Mouse (Mus musculus): ENCODE results near the gene Nabp2. TPM values are rescaled to one million over a fixed set of nuclear protein-coding genes. Genes with fewer than 3 reads are reported as not detected.

Gene Nabp2
- polyA plus RNA-seq (2014; fragmentation: Nextera tagmentation; extraction: Ambion mirVana) = 147 and 180 TPM in 2 replicates

DNA sequence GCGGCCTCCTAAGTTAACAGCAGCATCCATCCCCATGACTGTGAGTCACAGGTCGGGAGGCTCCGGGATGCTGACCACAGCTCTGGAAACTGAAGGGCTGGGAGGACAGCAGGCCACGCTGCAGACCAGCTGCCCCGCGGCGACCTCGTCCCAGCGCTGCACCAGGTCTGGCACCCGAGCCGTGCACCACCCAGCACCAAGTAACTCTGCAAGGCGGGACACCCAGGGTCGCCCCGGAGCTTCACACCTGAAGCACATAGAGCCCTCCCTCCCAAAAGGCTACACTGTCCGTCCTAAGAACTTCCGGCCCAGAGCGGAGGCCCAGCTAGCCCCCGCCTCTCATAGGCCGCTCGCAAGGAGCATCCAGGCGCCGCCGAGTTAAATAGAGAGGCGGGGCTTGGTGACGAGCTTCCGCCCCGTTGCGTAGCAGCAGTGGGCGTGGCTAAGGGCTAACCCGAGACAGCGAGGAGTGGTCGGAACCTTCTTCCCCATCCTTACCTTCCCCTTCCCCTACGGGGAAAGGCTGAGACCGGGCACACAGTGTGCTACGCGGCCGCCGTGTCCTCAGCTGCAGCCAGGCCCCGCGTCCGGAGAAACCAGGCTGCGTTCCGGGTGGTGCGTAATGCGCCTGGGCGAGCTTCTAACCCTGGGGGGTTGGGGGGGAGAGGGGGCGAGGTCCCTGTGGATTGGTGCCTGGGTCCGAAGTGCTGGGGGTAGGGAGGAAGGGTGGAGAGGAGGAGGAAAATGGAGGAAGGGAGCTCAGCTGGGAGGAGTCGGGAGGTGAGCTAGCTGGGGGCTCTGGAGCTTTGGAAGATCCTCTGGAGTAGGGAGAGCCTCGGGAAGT lies at the start of gene Nabp2, which contains the start of gene Rnf41:
TSS of gene Nabp2 (minus strand) at position 282 of the 844 bp plus-strand sequence.
TSS of gene Rnf41 (plus strand) at position 447 of the 844 bp plus-strand sequence.
- H3K4me1 ChIP-seq (ENCODE audit: control insufficient read depth, insufficient read depth, low read length) = peaks cover 27% of the 10 kb centered on the region

GRCm38 (mm10) chr10:128460270-128460630 lies 49.0 kb upstream of the Nabp2 start:
- Histone ChIP-seq H3K9ac (ENCODE audit: low read length) (peak overlapping the region; percentile 98), H3K9me3 (replicated peaks; ENCODE audit: control insufficient read depth, low read length) (no peaks in the 10 kb centered on the region), H3K27ac (ENCODE audit: low read depth, low read length) (peak overlapping the region; percentile 98; the same call in 1 of the 2 replicates), H3K27me3 (replicated peaks; ENCODE audit: control insufficient read depth, insufficient read depth, low read length) (no peaks in the 10 kb centered on the region), H3K4me2 (ENCODE audit: low read length) (peak overlapping the region; percentile 81), H3K4me1 (ENCODE audit: control insufficient read depth, insufficient read depth, low read length) (peaks cover 10% of the 10 kb centered on the region), H3K36me3 (ENCODE audit: control insufficient read depth, insufficient read depth, low read length) (peaks cover 43% of the 10 kb centered on the region), H3K4me3 (ENCODE audit: low read depth, low read length) (peak overlapping the region; percentile 91)
- DNase-seq (ENCODE audit: low spot score) (peak; percentile 20), ATAC-seq (no peak)
- WGBS = 0% methylated on average over 5 of the region's 5 CpGs

More for the DNA sequence above, at the start of gene Nabp2, which contains the start of gene Rnf41:
- Histone ChIP-seq H3K27me3 (replicated peaks; ENCODE audit: control insufficient read depth, insufficient read depth, low read length) (no peaks in the 10 kb centered on the region), H3K9me3 (replicated peaks; ENCODE audit: control insufficient read depth, low read length) (no peaks in the 10 kb centered on the region), H3K4me2 (ENCODE audit: low read length) (peak within 1 kb of the TSS; percentile 85), H3K9ac (ENCODE audit: low read length) (peak within 1 kb of the TSS; percentile 84), H3K4me3 (ENCODE audit: low read depth, low read length) (peak within 1 kb of the TSS; percentile 79), H3K27ac (ENCODE audit: low read depth, low read length) (peak within 1 kb of the TSS; percentile 93), H3K36me3 (ENCODE audit: control insufficient read depth, insufficient read depth, low read length) (peaks cover 43% of the 10 kb centered on the region)
- under 1% methylated on average over 50 of the region's 50 CpGs for WGBS
- peak; percentile 99 for DNase-seq (ENCODE audit: low spot score)
- ATAC-seq = peak; percentile 88

DNA sequence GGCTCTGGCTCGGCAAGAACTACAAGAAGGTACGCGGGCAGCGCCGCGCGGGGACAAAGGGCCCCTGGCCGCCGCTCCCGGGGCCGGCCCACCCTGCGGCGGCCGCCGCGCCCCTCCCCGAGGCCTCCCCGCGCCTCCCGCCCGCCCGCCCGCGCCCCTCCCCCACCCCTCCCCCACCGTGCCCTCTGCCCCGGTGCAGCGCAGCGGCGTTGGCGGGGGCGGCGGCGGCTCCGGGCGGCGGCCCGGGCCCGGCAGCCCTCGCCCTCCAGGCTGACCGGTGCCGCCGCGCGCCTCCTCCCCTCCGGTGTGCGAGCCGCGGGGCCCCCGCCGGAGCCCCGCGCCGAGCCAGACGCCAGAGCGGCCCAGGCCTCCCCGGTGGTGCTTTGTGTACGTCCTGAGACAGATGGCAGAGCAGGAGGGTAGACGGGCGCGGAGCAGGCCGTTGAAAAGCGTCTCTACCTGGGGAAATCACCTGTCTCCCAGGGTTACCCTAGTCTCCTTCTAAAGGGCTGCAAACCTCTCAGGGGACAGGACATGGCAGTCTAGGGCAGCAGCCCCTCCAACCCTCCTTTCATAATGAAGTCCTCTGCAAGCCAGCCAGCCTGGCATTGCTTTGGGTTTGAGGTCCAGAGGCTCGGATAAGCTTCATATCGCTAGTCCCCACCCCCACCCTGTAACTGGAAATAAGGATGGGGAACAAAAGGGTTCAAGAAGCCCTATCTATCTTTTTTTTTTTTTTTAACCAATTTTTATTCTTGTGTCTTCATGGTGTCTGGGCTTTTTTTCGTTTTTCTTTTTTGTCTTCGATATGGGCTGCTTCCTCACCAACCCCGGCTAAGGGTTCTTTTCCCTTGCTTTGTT lies 48.3 kb upstream of the Nabp2 start:
- H3K4me2 ChIP-seq (ENCODE audit: low read length) = peak overlapping the region; percentile 81
- under 1% methylated on average over 28 of the region's 67 CpGs for WGBS
- peaks cover 37% of the 10 kb centered on the region for H3K36me3 ChIP-seq (ENCODE audit: control insufficient read depth, insufficient read depth, low read length)
- H3K27ac ChIP-seq (ENCODE audit: low read depth, low read length) = peak overlapping the region; percentile 98
- peak; percentile 68 for ATAC-seq
- peak overlapping the region; percentile 91 for H3K4me3 ChIP-seq (ENCODE audit: low read depth, low read length)
- H3K4me1 ChIP-seq (ENCODE audit: control insufficient read depth, insufficient read depth, low read length) = peaks cover 10% of the 10 kb centered on the region
- peak overlapping the region; percentile 98 for H3K9ac ChIP-seq (ENCODE audit: low read length)
- H3K27me3 ChIP-seq (replicated peaks; ENCODE audit: control insufficient read depth, insufficient read depth, low read length) = no peaks in the 10 kb centered on the region
- no peaks in the 10 kb centered on the region for H3K9me3 ChIP-seq (replicated peaks; ENCODE audit: control insufficient read depth, low read length)
- DNase-seq (ENCODE audit: low spot score) = peak; percentile 59

GRCm38 (mm10) chr10:128458719-128459408 lies 47.6 kb upstream of the Nabp2 start, which contains the start of gene Smarcc2:
Gene Smarcc2 (plus strand): TSS chr10:128459248.
- Histone ChIP-seq H3K36me3 (ENCODE audit: control insufficient read depth, insufficient read depth, low read length) (peaks cover 29% of the 10 kb centered on the region), H3K27ac (ENCODE audit: low read depth, low read length) (peak within 1 kb of the TSS; percentile 98), H3K4me2 (ENCODE audit: low read length) (peak within 1 kb of the TSS; percentile 81), H3K9me3 (replicated peaks; ENCODE audit: control insufficient read depth, low read length) (no peaks in the 10 kb centered on the region), H3K4me3 (ENCODE audit: low read depth, low read length) (peak within 1 kb of the TSS; percentile 91), H3K4me1 (ENCODE audit: control insufficient read depth, insufficient read depth, low read length) (peaks cover 10% of the 10 kb centered on the region), H3K27me3 (replicated peaks; ENCODE audit: control insufficient read depth, insufficient read depth, low read length) (no peaks in the 10 kb centered on the region), H3K9ac (ENCODE audit: low read length) (peak within 1 kb of the TSS; percentile 98)
- ATAC-seq (peak; percentile 77), DNase-seq (ENCODE audit: low spot score) (peak; percentile 81)
- WGBS = under 1% methylated on average over 56 of the region's 86 CpGs

- WGBS = under 1% methylated on average over 29 of the region's 29 CpGs
- Histone ChIP-seq H3K36me3 (ENCODE audit: control insufficient read depth, insufficient read depth, low read length) (peaks cover 24% of the 10 kb centered on the region), H3K4me2 (ENCODE audit: low read length) (peak overlapping the region; percentile 54), H3K4me1 (ENCODE audit: control insufficient read depth, insufficient read depth, low read length) (peaks cover 10% of the 10 kb centered on the region), H3K4me3 (ENCODE audit: low read depth, low read length) (peak overlapping the region; percentile 91), H3K9me3 (replicated peaks; ENCODE audit: control insufficient read depth, low read length) (no peaks in the 10 kb centered on the region), H3K27me3 (replicated peaks; ENCODE audit: control insufficient read depth, insufficient read depth, low read length) (no peaks in the 10 kb centered on the region), H3K9ac (ENCODE audit: low read length) (peak overlapping the region; percentile 98), H3K27ac (ENCODE audit: low read depth, low read length) (peak overlapping the region; percentile 98)
- peak; percentile 67 for ATAC-seq
- DNase-seq (ENCODE audit: low spot score) = peak; percentile 90
Observed at GRCm38 (mm10) chr10:128458348-128458718, 47.0 kb upstream of the Nabp2 start.

DNA sequence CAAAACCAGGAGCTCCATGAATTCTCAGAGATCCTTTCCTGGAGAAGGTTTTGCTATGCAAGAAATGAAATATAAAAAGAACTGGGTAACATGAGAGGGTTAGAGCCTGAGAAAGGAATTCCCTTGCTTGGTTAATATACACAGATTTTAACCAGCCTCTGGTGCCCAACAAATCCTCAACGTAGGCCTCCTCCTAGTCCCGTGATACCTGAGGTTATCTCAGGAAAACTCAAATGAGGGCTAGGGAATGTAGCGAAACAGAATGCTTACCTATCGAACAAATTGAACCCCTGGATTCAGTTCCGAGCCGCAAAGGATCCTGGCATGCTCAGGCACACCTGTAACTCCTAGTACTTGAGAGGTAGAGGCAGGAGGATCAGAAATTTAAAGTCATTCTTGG lies 46.4 kb upstream of the Nabp2 start:
- no peak overlapping the region for H3K4me3 ChIP-seq (ENCODE audit: low read depth, low read length)
- 84% methylated on average over 6 of the region's 6 CpGs for WGBS
- peak overlapping the region; percentile 54; the same call in 1 of the 2 replicates for H3K4me2 ChIP-seq (ENCODE audit: low read length)

DNA sequence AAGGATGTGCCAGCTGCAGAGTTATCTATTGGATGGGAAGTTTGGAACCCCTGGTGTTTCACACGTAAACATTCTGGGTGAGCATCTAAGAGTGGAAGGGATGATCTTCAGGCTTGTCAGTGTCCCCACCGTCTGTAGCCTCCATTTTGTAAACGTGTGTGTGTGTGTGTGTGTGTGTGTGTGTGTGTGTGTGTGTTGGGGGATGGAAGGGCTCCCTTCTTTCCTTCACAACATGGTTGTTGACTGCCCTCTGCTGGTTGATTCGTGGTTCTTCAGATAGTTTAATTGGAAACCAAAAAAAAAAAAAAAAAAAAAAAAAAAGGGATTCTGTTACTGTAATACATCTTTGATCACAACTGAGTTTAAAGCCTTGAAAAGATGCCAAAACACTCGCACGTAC lies 44.0 kb upstream of the Nabp2 start:
- no peak overlapping the region for H3K9ac ChIP-seq (ENCODE audit: low read length)
- H3K36me3 ChIP-seq (ENCODE audit: control insufficient read depth, insufficient read depth, low read length) = no peaks in the 10 kb centered on the region
- WGBS = 1% methylated on average over 6 of the region's 6 CpGs
- no peak overlapping the region for H3K4me3 ChIP-seq (ENCODE audit: low read depth, low read length)
- ATAC-seq (0 out of 2 replicates have a peak, but pooled peaks have one; percentile 24), DNase-seq (ENCODE audit: low spot score) (peak; percentile 94)
- no peaks in the 10 kb centered on the region for H3K27me3 ChIP-seq (replicated peaks; ENCODE audit: control insufficient read depth, insufficient read depth, low read length)
- no peaks in the 10 kb centered on the region for H3K4me1 ChIP-seq (ENCODE audit: control insufficient read depth, insufficient read depth, low read length)
- no peak overlapping the region for H3K27ac ChIP-seq (ENCODE audit: low read depth, low read length)
- H3K9me3 ChIP-seq (replicated peaks; ENCODE audit: control insufficient read depth, low read length) = no peaks in the 10 kb centered on the region
- H3K4me2 ChIP-seq (ENCODE audit: low read length) = 0 out of 2 replicates have a peak overlapping the region, but pooled peaks have one; percentile 19

More for the DNA sequence above, 46.4 kb upstream of the Nabp2 start:
- Histone ChIP-seq H3K4me1 (ENCODE audit: control insufficient read depth, insufficient read depth, low read length) (peaks cover 10% of the 10 kb centered on the region), H3K36me3 (ENCODE audit: control insufficient read depth, insufficient read depth, low read length) (peaks cover 17% of the 10 kb centered on the region), H3K9ac (ENCODE audit: low read length) (no peak overlapping the region), H3K27me3 (replicated peaks; ENCODE audit: control insufficient read depth, insufficient read depth, low read length) (no peaks in the 10 kb centered on the region), H3K27ac (ENCODE audit: low read depth, low read length) (no peak overlapping the region), H3K9me3 (replicated peaks; ENCODE audit: control insufficient read depth, low read length) (no peaks in the 10 kb centered on the region)
- no peak for ATAC-seq
- no peak for DNase-seq (ENCODE audit: low spot score)

DNA sequence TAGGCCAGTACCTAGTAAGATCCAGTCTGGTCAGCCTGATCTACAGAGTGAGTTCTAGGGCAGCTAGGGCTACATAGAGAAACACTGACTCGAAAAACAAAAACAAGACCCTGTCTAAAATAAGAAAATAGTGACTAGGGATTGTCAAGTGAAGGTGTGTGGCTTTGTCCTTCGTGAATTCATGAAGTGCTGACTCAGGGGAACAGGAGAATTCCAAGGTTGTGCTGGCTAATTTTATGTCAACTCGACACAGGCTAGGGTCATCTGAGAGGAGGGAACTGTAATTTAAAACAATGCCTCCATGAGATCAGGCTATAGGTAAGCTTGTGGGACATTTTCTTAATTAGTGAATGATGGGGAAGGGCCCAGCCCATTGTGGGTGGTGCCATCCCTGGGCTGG lies 43.2 kb upstream of the Nabp2 start:
- H3K36me3 ChIP-seq (ENCODE audit: control insufficient read depth, insufficient read depth, low read length) = no peaks in the 10 kb centered on the region
- no peaks in the 10 kb centered on the region for H3K27me3 ChIP-seq (replicated peaks; ENCODE audit: control insufficient read depth, insufficient read depth, low read length)
- H3K4me3 ChIP-seq (ENCODE audit: low read depth, low read length) = no peak overlapping the region
- no peak for DNase-seq (ENCODE audit: low spot score)
- no peak overlapping the region for H3K9ac ChIP-seq (ENCODE audit: low read length)
- 80% methylated on average over 3 of the region's 3 CpGs for WGBS
- no peak overlapping the region for H3K27ac ChIP-seq (ENCODE audit: low read depth, low read length)
- no peak for ATAC-seq
- no peaks in the 10 kb centered on the region for H3K9me3 ChIP-seq (replicated peaks; ENCODE audit: control insufficient read depth, low read length)
- no peaks in the 10 kb centered on the region for H3K4me1 ChIP-seq (ENCODE audit: control insufficient read depth, insufficient read depth, low read length)
- no peak overlapping the region for H3K4me2 ChIP-seq (ENCODE audit: low read length)

Measured in forebrain, embryonic 14.5 days (tissue).